Mouse (Mus musculus): ENCODE results near the gene Abca4.

The Abca4 gene

DNA sequence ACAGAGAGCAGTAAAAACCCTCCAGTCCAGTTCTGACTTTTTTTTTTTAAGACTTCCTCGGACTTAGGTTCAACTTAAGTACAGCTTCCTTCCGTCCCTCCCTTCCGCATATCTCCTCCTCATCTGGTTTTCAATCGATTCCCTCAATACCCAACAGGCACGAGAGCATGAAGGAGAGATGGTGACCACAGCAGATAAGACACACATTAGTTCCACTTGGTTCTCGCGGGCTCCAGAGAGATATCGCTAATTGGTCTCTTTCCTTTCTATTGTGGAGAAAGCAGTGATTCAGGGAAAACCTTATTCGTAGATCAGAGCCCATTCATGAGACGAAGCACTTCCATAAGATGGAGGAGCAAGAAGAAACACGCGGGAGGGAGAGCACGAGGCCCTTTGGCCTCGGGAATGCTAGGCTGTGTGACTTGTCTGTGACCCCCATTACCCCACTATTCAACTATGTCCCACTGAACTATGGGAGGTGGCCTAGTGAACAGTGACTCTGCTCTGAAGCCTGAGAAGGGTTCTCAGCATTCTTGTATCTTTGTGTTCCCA is 63.5 kb downstream of the Abca4 start:
- no peak for DNase-seq (ENCODE audit: low read depth in 1 of 2, low spot score in 2 of 2)

DNA sequence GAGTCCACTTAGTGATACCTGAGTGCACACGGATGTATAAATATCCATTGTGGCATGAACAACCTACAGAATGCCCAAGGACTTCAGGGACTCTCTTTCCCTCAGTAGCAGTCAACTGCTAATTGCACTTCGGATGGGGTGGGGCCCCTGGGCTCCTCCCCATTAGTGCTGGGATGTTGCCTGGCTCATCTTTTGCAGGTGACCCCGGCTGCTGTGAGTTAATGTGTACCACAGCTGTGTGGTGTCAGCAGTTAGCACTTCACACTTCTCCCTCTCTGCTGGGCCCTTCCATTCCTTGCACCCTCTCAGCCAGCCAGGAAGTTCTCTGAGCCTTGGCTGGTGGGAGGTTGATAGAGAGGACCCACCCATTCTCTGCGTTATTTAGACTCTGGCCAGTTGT is 65.2 kb downstream of the Abca4 start:
- DNase-seq (ENCODE audit: low read depth in 1 of 2, low spot score in 2 of 2) = no peak

DNA sequence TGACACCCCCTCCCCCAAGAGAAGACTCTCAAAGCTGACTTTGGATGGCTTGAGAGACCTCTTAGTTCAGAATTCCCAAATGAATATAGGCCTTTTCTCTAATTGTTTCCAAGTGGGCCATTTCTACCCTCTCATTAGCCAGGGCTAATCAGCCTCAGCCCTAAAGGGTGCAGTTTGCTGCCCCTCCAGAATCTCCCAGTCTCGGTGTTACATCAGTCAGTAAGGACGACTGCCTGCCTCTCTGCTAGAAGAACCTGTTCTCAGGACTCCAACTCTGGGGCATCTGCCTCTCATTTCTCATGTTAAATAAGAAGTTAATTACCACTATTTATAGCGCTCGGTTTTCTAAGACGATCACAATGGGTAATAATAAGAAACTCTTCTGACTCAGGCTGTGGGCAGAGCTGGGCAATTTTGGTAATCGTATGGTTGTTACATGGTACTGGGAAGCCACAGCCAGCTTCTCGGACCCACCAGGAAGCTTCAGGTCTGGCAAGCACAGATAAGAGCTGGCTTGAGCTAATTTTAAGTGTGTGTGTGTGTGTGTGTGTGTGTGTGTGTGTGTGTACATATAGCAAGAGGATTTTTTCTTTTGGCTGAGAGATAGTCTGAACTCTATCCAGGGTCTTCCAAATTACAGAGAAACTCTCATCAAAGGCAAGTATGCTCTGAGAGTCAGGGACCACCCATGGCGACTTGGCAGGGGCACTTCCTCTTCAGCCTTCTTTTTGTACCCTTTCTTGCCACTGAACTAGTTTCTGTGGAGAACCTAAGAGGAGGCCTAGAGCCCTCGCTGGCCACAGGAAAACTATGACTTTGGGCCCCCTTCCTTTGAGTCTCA is 67.1 kb downstream of the Abca4 start:
- DNase-seq (ENCODE audit: low read depth in 1 of 2, low spot score in 2 of 2) = no peak

DNA sequence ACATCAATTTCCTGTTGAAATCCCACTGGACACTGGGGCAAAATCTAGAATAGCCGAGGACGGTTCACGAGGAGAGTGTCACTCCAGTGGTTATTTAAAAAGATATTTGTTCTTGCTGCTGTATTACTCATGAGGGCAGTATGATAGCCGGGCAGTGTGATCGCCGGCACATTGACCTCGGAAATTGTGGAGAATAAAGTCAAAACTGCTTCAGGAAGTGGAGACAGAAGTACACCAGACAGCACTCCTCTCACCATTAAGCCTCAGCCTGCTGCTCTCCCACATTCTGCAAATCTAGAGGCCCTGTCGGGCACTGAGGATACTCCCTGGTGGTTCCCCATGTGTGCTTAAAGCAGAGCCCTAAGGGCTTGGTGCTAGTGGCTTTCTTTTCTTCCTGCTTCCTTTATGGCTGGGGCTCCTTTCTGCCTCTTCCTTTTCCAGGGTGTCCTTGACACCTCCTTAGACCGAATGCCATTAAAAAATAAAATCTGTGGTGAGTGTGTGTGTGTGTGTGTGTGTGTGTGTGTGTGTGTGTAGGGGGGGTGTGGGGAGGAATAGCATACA is 74.5 kb downstream of the Abca4 start:
- no peak for DNase-seq (ENCODE audit: low read depth in 1 of 2, low spot score in 2 of 2)

DNA sequence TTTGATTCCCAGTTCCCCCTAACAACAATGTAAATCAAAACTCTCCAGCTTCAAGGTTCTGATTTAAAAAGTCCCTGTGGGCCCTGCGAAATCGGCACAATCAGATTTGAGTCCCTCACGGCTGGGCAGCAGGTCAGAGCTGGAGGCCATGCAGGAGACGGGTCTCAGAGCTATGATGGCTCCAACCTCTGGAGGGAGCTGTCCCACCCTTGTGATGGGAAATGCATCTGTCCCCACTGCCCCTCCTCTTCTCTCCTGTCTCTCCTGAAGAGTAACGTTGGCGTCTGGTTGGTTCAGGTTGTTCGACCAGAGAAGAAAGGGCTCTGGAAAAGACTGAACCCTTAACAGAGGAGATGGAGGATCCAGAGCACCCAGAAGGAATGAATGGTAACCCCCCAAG is 75.5 kb downstream of the Abca4 start:
- DNase-seq (ENCODE audit: low read depth in 1 of 2, low spot score in 2 of 2) = no peak

DNA sequence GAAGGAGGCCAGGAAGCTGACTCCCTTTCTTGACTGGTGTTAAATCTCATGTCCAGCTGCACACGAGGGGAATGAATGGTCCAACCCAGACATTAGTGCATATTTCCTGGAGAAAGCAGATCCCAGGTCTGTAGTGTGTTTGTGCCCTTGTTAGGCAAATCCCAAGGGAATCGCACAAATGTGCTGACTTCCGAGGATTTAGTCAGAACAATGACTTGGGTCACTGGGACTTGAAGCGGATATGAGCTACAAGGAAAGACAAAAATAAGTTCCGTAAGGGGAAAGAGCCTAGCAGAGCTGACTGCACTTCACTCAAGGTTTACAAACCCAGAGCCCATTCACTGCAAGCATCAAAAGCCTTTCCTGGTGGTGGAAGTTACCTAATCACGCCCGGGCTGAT is 76.0 kb downstream of the Abca4 start:
- DNase-seq (ENCODE audit: low read depth in 1 of 2, low spot score in 2 of 2) = no peak

DNA sequence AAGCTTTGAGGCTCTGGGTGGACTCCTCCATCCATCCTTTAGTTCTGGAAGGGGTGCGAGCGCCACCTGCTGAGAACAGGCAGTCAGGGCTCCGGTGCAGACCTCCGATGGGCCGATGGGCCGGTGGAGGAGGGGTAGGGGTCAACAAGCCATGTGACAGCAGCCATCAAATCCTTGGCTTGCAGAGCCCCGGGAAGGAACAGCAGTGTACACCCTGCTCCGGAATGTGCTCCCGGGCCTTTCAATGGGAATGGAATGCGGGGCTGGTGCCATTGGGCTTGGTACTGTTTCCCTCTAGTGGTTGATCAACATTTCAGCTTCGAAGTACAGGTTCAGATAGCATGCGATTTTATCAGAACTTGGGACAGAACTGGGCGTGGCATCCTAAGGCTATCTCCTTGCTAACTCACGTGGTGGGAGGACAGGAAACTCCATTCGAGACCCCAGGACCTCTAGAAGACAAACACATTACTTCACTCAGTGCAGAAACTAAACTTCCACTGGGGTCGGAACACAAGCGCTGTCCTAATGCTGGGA is 78.0 kb downstream of the Abca4 start:
- peak in 1 of 2 experiments; percentile 24 for DNase-seq (ENCODE audit: low read depth in 1 of 2, low spot score in 2 of 2)

DNA sequence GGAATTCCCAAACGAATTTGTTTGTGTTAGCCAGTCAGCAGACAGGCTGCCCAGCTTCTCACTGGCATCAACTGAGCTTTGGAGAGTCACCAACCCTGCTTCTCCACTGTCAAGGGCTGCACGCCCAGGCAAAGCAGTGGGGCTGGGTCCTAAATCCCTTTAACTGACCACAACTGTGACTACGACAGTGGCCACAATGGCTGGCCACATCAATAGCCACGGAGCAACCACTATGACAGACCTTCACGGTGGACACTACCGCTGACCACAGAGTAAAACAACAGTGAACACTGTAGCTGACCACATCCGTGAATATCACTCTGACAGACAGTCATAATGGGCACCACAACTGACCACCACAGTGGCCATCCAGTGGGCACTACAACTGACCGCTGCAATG is 78.6 kb downstream of the Abca4 start:
- no peak for DNase-seq (ENCODE audit: low read depth in 1 of 2, low spot score in 2 of 2)

DNA sequence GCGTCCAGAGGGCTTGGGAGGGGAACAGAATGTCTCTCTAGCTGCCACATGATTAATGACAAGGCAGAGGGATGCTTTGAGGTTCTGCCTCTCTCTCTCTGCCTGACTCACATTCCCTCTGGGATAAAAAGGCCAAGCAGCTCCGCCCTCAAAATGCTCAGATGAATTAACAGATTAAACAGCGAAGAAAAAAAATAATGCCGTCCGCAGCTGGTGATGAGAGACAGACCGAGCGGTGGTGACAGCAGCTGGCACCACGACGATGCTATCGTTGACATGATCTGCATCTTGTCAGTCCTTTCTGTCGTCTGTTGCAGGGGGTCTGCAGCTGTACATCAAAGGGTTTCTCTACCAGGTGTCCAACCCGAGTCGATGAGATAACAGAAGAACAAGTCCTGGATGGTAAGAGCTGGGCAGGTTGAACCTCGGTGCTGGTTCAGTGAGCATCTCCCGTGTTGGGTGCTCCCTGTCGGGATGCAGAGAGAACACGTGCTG is 84.8 kb downstream of the Abca4 start:
- no peak for DNase-seq (ENCODE audit: low read depth in 1 of 2, low spot score in 2 of 2)

DNA sequence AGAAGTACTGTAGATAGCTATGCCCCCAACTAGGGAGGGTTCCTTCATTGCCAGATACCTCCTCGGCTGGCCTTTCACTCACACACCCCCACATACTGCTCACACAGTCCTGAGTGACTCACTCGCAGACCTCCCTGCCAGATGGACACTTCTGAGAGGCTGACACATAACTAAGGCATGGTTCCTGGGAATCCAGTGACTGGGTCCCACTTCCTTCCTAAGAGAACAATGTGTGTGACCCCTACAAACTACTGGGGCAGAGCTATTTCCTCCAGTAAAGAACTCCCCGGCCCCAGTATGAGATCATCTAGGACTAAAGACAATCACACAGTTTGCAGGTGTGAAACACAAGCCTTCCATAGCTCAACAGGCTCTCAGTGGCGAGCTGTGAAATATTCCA is 86.5 kb downstream of the Abca4 start:
- DNase-seq (ENCODE audit: low read depth in 1 of 2, low spot score in 2 of 2) = no peak

DNA sequence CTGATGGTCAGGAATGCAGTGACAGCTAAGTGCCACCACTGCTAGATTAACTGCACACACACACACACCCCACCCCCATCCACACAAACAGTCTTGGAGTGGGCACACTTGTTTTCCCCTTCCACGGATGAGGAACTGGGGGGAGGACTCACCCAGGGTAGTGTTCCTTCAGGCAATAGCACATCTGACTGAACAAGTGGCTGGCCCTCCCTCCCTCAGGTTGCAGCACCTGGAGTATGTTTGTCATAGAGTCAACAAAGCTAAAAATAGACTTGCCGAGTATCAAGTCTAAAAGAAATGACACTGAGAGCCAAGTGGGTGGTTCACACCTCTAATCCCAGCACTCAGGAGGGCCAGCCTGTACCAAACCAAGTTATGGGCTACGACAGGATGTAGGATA is 87.4 kb downstream of the Abca4 start:
- DNase-seq (ENCODE audit: low read depth in 1 of 2, low spot score in 2 of 2) = no peak

DNA sequence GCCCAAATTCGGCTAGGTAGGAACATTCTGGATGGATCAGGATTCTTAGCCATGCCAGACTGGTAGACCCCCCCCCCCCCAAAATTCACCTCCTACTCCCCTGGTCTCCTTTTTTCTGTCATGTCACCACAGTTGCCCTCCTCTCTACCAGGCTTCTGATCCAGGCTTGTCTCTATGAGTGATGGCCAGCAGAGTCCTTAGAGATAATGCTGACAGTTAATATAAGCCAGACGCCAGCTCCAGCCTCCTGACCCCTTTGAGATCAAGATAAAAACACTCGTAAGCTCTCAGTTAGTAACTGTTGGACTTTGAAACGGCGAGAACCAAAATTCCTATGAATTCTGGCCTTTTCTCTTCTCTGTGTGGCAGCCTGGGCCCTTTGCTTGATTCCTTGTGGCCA is 89.0 kb downstream of the Abca4 start:
- DNase-seq (ENCODE audit: low read depth in 1 of 2, low spot score in 2 of 2) = no peak

DNA sequence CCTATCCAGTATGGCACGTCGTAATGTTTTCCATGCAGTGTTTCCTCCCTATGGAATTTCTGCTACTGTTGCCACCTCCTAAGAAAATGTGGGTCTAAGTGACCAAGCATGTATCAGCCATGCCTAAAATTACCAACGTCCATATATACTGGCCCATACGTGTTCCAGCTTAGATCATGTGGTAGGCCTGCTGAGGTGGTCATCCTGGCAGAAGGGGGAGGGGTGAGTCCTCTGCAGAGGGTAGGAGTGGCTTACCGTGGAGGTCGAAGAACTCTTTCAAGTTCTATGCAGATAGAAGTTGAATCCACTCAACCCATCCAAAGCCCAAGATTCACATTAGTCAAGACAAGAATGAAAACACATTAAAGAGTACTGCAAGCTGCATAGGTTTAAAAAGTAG is 89.6 kb downstream of the Abca4 start:
- DNase-seq (ENCODE audit: low read depth in 1 of 2, low spot score in 2 of 2) = no peak

DNA sequence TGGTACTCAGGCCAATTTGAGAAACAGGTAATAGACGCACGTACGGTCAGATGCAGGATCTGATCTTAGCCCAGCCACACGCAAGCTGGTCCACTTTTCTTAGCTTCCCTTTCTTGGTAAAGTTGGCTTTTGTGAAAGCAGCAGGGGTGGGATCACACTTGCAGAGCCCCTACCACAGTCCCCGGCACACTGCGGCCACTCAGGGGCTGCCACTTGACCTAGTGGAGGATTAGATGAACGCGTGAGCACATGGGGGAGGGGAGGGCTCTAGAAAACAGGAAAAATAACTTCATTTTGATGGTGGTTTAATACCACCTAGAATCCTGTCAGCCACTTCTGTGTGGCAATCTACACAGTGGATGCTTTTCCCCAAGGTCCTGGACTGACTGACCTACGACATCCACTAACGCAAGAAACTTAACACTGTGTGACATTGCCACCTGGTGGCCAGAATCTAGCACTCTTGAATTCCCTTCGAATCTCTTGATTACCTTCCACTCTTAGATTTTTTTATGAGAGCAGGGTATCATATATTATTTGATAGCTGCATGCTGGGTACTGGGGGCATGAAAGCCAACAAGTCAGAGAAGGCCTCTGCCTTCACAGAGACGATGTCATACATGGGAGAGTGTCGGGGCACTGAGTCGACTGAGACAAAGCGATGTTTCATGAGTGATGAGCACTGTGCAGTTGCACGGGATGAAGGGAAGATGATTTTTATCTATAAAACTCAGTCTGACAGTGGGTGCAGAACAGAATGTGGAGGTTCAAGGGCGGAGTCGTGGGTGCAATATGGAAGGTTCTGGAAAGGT is 96.6 kb downstream of the Abca4 start:
- no peak for DNase-seq (ENCODE audit: low read depth in 1 of 2, low spot score in 2 of 2)

DNA sequence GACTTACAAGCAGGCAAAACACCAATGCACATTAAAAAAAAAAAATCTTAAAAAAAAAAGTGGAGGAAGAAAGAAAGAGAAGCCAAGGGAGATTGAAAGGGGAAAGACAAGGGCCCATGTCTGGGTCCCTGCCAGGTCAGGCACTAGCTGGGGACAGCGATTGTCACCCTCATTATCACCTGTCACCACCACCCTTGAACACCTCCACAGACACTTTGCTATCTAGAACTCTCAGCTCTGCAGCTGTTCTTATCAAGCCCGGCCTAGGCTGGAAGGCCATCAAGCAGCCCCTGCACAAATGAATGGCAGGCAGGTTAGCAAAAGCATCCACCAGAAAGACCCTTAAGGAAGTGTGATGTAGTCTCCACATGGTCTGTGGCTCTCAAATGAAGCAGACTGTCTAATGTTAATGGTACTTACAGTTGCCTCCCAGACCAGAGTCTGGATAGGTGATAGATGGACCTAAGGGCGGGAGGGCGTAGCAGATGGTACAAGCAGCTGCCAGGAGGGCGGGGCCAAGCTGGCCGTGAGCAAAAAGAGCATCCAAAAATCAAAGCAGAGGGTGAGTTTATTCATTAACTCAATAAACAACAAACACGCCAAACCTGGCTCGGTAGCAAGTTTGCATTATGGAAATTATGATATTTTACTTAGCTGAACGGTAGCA is 98.1 kb downstream of the Abca4 start:
- no peak for DNase-seq (ENCODE audit: low read depth in 1 of 2, low spot score in 2 of 2)

DNA sequence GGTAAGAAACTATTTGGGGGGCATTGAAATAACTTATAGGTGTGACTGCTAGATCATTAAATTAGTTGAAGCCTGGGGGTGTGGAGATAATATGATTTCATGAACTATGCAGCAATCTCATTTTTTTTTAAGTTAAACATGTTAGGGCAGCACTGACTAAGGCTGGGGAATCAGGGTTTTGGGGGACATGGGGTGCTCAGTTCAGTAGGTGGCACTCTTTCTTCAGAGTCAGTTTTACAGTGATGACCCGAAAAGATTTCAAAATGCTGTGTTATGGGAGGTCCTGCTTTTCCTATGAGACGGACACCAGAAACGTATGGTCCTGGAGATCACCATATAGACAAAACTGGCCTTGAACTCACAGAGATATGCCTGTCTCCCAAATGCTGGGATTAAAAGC is 99.2 kb downstream of the Abca4 start:
- DNase-seq (ENCODE audit: low read depth in 1 of 2, low spot score in 2 of 2) = no peak

DNA sequence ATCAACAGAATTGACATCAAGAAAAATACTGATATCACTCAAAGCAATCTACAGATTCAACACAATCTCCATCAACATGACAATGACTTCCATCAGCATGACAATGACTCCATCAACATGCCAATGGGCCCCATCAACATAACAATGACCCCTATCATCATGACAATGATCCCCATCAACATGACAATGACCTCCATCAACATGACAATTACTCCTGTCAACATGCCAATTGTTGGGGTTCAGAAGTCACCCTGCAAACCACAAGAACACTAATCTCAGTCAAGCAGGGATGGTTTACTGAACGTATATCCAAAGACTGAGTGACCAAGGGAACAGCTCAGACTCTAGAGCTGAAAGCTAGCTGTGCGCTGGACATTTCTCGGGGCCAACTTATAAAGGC is 101.2 kb downstream of the Abca4 start:
- no peak for DNase-seq (ENCODE audit: low read depth in 1 of 2, low spot score in 2 of 2)

DNA sequence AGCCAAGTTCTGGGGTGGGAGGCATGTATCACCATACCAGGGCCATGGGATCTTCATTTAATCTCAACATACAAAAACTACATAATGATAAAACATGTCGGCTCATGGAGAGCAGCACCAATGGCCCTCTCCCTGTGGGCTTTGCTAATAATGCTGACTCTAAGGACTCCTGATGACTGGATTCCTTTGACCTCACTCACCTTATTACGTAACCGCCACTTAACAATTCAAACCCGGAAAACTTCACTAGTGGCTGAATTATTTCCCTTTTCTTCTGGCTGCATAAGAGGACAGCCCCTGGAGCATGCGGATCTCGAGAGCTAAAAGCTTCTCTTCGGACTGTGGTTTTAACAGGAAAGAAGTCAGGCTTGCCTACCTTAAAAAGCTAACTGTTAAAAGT is 106.6 kb downstream of the Abca4 start:
- no peak for DNase-seq (ENCODE audit: low read depth in 1 of 2, low spot score in 2 of 2)

DNA sequence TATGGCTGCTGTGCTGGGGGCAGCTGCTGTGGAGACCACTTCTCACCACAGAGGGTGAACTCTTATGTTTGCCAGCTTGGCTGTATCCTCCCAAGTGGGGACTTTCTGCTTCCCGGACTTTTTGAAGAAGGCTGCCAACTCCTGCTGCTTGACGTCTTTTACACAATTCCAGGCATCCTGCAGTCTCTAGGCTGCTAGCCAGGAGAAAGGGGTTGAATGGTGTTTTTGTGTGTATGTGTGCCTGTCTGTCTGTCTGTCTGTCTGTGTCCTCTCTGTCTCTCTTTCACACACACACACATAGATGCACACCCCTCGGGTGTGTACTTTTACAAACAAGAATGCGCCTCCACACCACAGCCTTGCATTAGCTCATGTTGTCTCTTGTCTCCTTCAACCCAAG is 108.2 kb downstream of the Abca4 start:
- DNase-seq (ENCODE audit: low read depth in 1 of 2, low spot score in 2 of 2) = no peak

DNA sequence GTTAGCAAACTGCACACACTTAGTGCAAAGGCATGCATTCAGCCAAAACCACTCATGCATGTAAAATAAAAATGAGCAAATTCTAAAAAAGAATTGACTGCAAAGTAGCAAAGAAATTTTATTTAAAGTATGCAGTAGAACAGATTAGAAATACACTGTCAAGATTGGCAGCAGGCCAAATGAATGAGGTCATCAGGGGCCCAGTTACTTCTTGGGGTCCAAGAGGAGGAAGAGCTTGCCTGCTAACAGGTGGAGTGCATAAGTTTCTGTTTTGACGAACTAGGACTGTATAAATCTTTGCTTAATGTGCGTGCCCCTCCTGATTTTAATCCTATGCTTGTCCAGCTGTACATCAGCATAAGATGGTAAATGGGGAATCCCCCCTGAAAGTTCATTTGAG is 109.8 kb downstream of the Abca4 start:
- no peak for DNase-seq (ENCODE audit: low read depth in 1 of 2, low spot score in 2 of 2)

DNA sequence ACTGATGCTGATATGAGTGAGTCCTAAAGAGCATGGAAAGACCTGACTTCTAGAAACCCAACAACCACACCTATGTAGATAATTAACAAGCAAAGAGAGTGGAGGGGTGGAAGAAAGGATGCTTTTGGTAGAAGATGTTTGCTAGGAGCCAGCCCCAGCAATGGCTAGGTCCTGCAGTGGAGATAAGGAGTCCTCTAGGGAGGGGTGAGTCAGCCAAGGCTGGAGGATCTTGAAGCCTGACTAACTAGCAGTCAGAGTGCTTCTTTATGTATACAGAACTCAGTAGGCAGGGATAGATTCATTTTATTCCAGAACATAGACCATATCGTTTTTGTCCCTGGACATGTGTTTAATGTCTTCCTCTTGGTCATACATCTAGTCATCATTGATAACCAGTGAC is 115.2 kb downstream of the Abca4 start:
- DNase-seq (ENCODE audit: low read depth in 1 of 2, low spot score in 2 of 2) = no peak
